Mouse (Mus musculus) lung, adult 18-20 months (tissue): ENCODE data around the gene Slc2a3.
"Not testable (repeated sequence)": the region's sequence is repeated elsewhere in the genome, so short reads cannot be mapped to it uniquely, and the experiment has no call there.

Experiments used
- DNase-seq, 2 experiments: peaks; one replicate each; pipeline ENCODE4 v3.0.0; 2022; ENCODE audit warnings: mixed read lengths in 2 of 2

The Slc2a3 gene

GRCm38 (mm10) chr6:122762952-122763700 lies 38.3 kb downstream of the Slc2a3 start:
- no peak for DNase-seq

- no peak for DNase-seq
Observed at GRCm38 (mm10) chr6:122762480-122762879, 39.0 kb downstream of the Slc2a3 start.

GRCm38 (mm10) chr6:122761901-122762300 lies 39.5 kb downstream of the Slc2a3 start:
- DNase-seq = no peak

GRCm38 (mm10) chr6:122761011-122761599 lies 40.3 kb downstream of the Slc2a3 start:
- DNase-seq = peak; percentile 17 to 29

GRCm38 (mm10) chr6:122758732-122759131 lies 42.7 kb downstream of the Slc2a3 start:
- DNase-seq = peak in 1 of 2 experiments; percentile 7

- DNase-seq = no peak
Observed at GRCm38 (mm10) chr6:122755913-122756312, 45.5 kb downstream of the Slc2a3 start.

- DNase-seq = no peak
Observed at GRCm38 (mm10) chr6:122750579-122750978, 50.9 kb downstream of the Slc2a3 start.

GRCm38 (mm10) chr6:122744505-122745249 lies 56.8 kb downstream of the Slc2a3 start:
- DNase-seq = no peak

GRCm38 (mm10) chr6:122743353-122743752 lies 58.1 kb downstream of the Slc2a3 start:
- DNase-seq = no peak

GRCm38 (mm10) chr6:122742228-122742899 lies 59.1 kb downstream of the Slc2a3 start:
- peak; percentile 19 to 25 for DNase-seq

- DNase-seq = no peak
Observed at GRCm38 (mm10) chr6:122741460-122742227, 59.8 kb downstream of the Slc2a3 start.

GRCm38 (mm10) chr6:122739952-122740351 lies 61.5 kb downstream of the Slc2a3 start:
- peak; percentile 39 to 61 for DNase-seq

- DNase-seq = peak; percentile 59 to 61
Observed at GRCm38 (mm10) chr6:122719942-122720341, 81.5 kb downstream of the Slc2a3 start.

GRCm38 (mm10) chr6:122718224-122718623 lies 83.2 kb downstream of the Slc2a3 start:
- DNase-seq = not testable (repeated sequence)

GRCm38 (mm10) chr6:122715886-122716285 lies 85.6 kb downstream of the Slc2a3 start:
- DNase-seq = no peak

- no peak for DNase-seq
Observed at GRCm38 (mm10) chr6:122714707-122715365, 86.6 kb downstream of the Slc2a3 start.

- not testable (repeated sequence) for DNase-seq
Observed at GRCm38 (mm10) chr6:122713116-122713515, 88.3 kb downstream of the Slc2a3 start.

GRCm38 (mm10) chr6:122711455-122711854 lies 90.0 kb downstream of the Slc2a3 start:
- no peak for DNase-seq

GRCm38 (mm10) chr6:122708826-122709225 lies 92.6 kb downstream of the Slc2a3 start:
- DNase-seq = no peak

GRCm38 (mm10) chr6:122707036-122707800 lies 94.2 kb downstream of the Slc2a3 start, which contains the start of gene Nanog:
Gene Nanog, plus strand, starts transcription at chr6:122707489.
- DNase-seq = no peak

- no peak for DNase-seq
Observed at GRCm38 (mm10) chr6:122706337-122706840, 95.1 kb downstream of the Slc2a3 start.
